Mouse (Mus musculus) CH12.LX (cell line): Measurements from ENCODE around the gene Btbd19. TPM values are rescaled to one million over a fixed set of nuclear protein-coding genes. Genes with fewer than 3 reads are reported as not detected.

Experiments used
- DNase-seq: peaks from one replicate; pipeline ENCODE4 v3.0.0-alpha.2; 2013; ENCODE audit errors: extremely low read depth
- H3K27ac ChIP-seq: 2 replicates; pipeline ENCODE4 v1.5.1; 2012; ENCODE audit warnings: low read depth, mild to moderate bottlenecking, control low read depth, moderate library complexity; ENCODE audit not compliant: insufficient read depth
- H3K27me3 ChIP-seq: replicated peaks from 2 replicates; pipeline ENCODE3; 2012; ENCODE audit warnings: inconsistent platforms
- H3K36me3 ChIP-seq, 2 experiments: replicated peaks in 1 of 2; 2 replicates each; pipeline versions ENCODE3 to v1.6.1; 2012; ENCODE audit warnings: inconsistent platforms in 1 of 2, low read length in 1 of 2, mild to moderate bottlenecking in 1 of 2, mixed read lengths in 1 of 2, moderate library complexity in 1 of 2; ENCODE audit not compliant: control insufficient read depth in 1 of 2, insufficient read depth in 1 of 2
- H3K4me1 ChIP-seq, 2 experiments: 2 replicates each; pipeline ENCODE4 v1.6.1; 2012; ENCODE audit warnings: inconsistent platforms in 1 of 2, moderate library complexity in 1 of 2; ENCODE audit not compliant: insufficient read depth in 2 of 2, control insufficient read depth in 1 of 2
- H3K4me2 ChIP-seq: 2 replicates; pipeline ENCODE4 v1.6.1; 2012; ENCODE audit warnings: low read depth, mild to moderate bottlenecking, control low read depth; ENCODE audit not compliant: poor library complexity, insufficient read depth, severe bottlenecking
- H3K4me3 ChIP-seq, 3 experiments: fragments of 150-350 bp in 1 of 3; sonication (generic) in 1 of 3; replicated peaks in 1 of 3; 2 replicates each; pipeline versions ENCODE3 to v1.5.1; 2011 to 2012; ENCODE audit warnings: low read depth in 2 of 3, low read length in 2 of 3, mild to moderate bottlenecking in 2 of 3, moderate library complexity in 2 of 3, control low read depth in 1 of 3, improper control_type of control experiment in 1 of 3, inconsistent platforms in 1 of 3, mixed read lengths in 1 of 3; ENCODE audit not compliant: poor library complexity in 1 of 3
- H3K79me2 ChIP-seq: replicated peaks from 2 replicates; pipeline ENCODE4 v1.6.1; 2012; ENCODE audit warnings: mild to moderate bottlenecking, moderate library complexity; ENCODE audit not compliant: control insufficient read depth, poor library complexity, insufficient read depth, severe bottlenecking; ENCODE audit errors: extremely low read depth
- H3K9ac ChIP-seq: 2 replicates; pipeline ENCODE4 v1.6.1; 2012; ENCODE audit warnings: low read depth, mild to moderate bottlenecking, control low read depth, moderate library complexity; ENCODE audit not compliant: insufficient read depth
- H3K9me3 ChIP-seq: replicated peaks from 2 replicates; pipeline ENCODE3; 2012; ENCODE audit warnings: low read length, inconsistent platforms, mixed read lengths
- BHLHE40 ChIP-seq: IDR thresholded peaks from 2 replicates; pipeline ENCODE4 v1.6.1; 2011; ENCODE audit warnings: mild to moderate bottlenecking, low read depth, low read length, improper control_type of control experiment
- CHD1 ChIP-seq: IDR thresholded peaks from 2 replicates; pipeline ENCODE4 v1.6.1; 2012; ENCODE audit warnings: low read depth, low read length, improper control_type of control experiment, inconsistent platforms
- CTCF ChIP-seq, 2 experiments: IDR thresholded peaks in 1 of 2; conservative IDR thresholded peaks in 1 of 2; 2 replicates each; pipeline ENCODE4 v1.5.1; 2011 to 2012; ENCODE audit warnings: low read depth in 2 of 2, low read length in 2 of 2, improper control_type of control experiment in 1 of 2, inconsistent platforms in 1 of 2, mild to moderate bottlenecking in 1 of 2, moderate library complexity in 1 of 2
- MAFK ChIP-seq: IDR thresholded peaks from 2 replicates; pipeline ENCODE4 v1.6.1; 2011; ENCODE audit warnings: low read length, improper control_type of control experiment; ENCODE audit not compliant: insufficient replicate concordance
- MXI1 ChIP-seq: IDR thresholded peaks from 2 replicates; pipeline ENCODE4 v1.6.1; 2011; ENCODE audit warnings: mild to moderate bottlenecking, low read depth, low read length, improper control_type of control experiment
- MYC ChIP-seq: IDR thresholded peaks from 2 replicates; pipeline ENCODE4 v1.6.1; 2011; ENCODE audit warnings: low read depth, mild to moderate bottlenecking, improper control_type of control experiment, low read length
- POLR2A ChIP-seq: IDR thresholded peaks from 2 replicates; pipeline ENCODE4 v1.6.1; 2011; ENCODE audit warnings: low read depth, mild to moderate bottlenecking, improper control_type of control experiment, low read length
- RAD21 ChIP-seq: IDR thresholded peaks from 2 replicates; pipeline ENCODE4 v1.6.1; 2011; ENCODE audit warnings: low read depth, mild to moderate bottlenecking, low read length, improper control_type of control experiment, moderate library complexity
- RCOR1 ChIP-seq: conservative IDR thresholded peaks from 2 replicates; pipeline ENCODE4 v1.6.1; 2012; ENCODE audit warnings: low read depth, mild to moderate bottlenecking, inconsistent platforms, low read length, improper control_type of control experiment
- SIN3A ChIP-seq: IDR thresholded peaks from 2 replicates; pipeline ENCODE4 v1.6.1; 2012; ENCODE audit warnings: low read length, improper control_type of control experiment, inconsistent platforms
- TBP ChIP-seq: conservative IDR thresholded peaks from 2 replicates; pipeline ENCODE4 v1.6.1; 2011; ENCODE audit warnings: low read depth, low read length, improper control_type of control experiment
- TCF12 ChIP-seq: IDR thresholded peaks from 2 replicates; pipeline ENCODE4 v1.6.1; 2014; ENCODE audit warnings: low read depth, mild to moderate bottlenecking, inconsistent platforms, low read length, improper control_type of control experiment
- USF1 ChIP-seq: IDR thresholded peaks from 2 replicates; pipeline ENCODE4 v1.6.1; 2014; ENCODE audit warnings: low read depth, mild to moderate bottlenecking, inconsistent platforms, low read length, improper control_type of control experiment
- ZC3H11A ChIP-seq: IDR thresholded peaks from 2 replicates; pipeline ENCODE4 v1.6.1; 2012; ENCODE audit warnings: low read depth, mild to moderate bottlenecking, inconsistent platforms, low read length, improper control_type of control experiment
- dilution Hi-C: fragments of 300-500 bp; cut with MboI; formaldehyde crosslinking; loops from 2 replicates; pipeline ENCODE4 v1.14.3; 2020; ENCODE audit warnings: low sequenced_read_pairs; ENCODE audit not compliant: extremely low pct_unique_long_range_greater_than_20kb, extremely low pct_ligation_motif_present
- in situ Hi-C: fragments of 300-500 bp; cut with MboI; formaldehyde crosslinking; loops from 3 replicates; pipeline ENCODE4 v1.14.3; 2019; ENCODE audit warnings: low sequenced_read_pairs, low pct_ligation_motif_present, low pct_unique_long_range_greater_than_20kb, mixed read lengths
- polyA plus RNA-seq: library from polyadenylated mRNA; unstranded; fragments of >175 nt; gene quantifications from 2 replicates; pipeline ENCODE4 v1.2.1, GENCODE M21; 2012; ENCODE audit warnings: low read depth; ENCODE audit not compliant: insufficient read length
- total RNA-seq, 2 experiments: library from RNA; depleted of rRNA; stranded (reverse); fragments of 300-350 nt in 1 of 2; fragments of >200 nt in 1 of 2; gene quantifications; 2 replicates each; pipeline ENCODE4 v1.2.3; 2012 to 2014

Gene Btbd19
- total and polyA plus RNA-seq, 3 experiments = 31.5 to 51.1 (median 36.3) TPM

- in situ Hi-C loops (no loop called here), dilution Hi-C loops (no loop called here)
- H3K9ac ChIP-seq = no peak overlapping the region
- no peaks in the 10 kb centered on the region for H3K9me3 ChIP-seq
- H3K79me2 ChIP-seq = no peaks in the 10 kb centered on the region
- no peaks in the 10 kb centered on the region for H3K27me3 ChIP-seq
- no peak for TF ChIP-seq USF1
- TF ChIP-seq RAD21 = no peak
- TF ChIP-seq ZC3H11A = no peak
- TF ChIP-seq CTCF (conservative IDR thresholded peaks at IDR 0.05 in 1 of 2, IDR thresholded peaks at IDR 0.05 in 1 of 2; ENCODE audit: low read depth in 2 of 2, low read length in 2 of 2) = no peak
- TF ChIP-seq MYC = no peak
- no peak for TF ChIP-seq MAFK
- TF ChIP-seq RCOR1 = no peak
- TF ChIP-seq TCF12 = no peak
- no peak for TF ChIP-seq TBP
- no peak for TF ChIP-seq POLR2A
- TF ChIP-seq MXI1 = no peak
- TF ChIP-seq SIN3A = no peak
- H3K27ac ChIP-seq = no peak overlapping the region
- no peak overlapping the region for H3K4me2 ChIP-seq
- peaks cover 0 to 5% of the 10 kb centered on the region in 2 experiments; a peak in 1 of 4 replicates for H3K4me1 ChIP-seq
- H3K4me3 ChIP-seq = no peak overlapping the region
- H3K36me3 ChIP-seq = peaks cover 47 to 70% of the 10 kb centered on the region in 2 experiments
- no peak for DNase-seq
Observed at GRCm38 (mm10) chr4:117161183-117161582, 35.7 kb upstream of the Btbd19 start.

- no peak overlapping the region for H3K4me3 ChIP-seq
- H3K27me3 ChIP-seq = no peaks in the 10 kb centered on the region
Observed at GRCm38 (mm10) chr4:117159666-117160065, 34.1 kb upstream of the Btbd19 start.

GRCm38 (mm10) chr4:117156372-117156771, 30.8 kb upstream of the Btbd19 start:
- in situ Hi-C loops = no loop called here
- no peak overlapping the region for H3K27ac ChIP-seq
- H3K79me2 ChIP-seq = peaks cover 37% of the 10 kb centered on the region
- no peaks in the 10 kb centered on the region for H3K27me3 ChIP-seq
- no peaks in the 10 kb centered on the region for H3K9me3 ChIP-seq
- peak overlapping the region; percentile 45 to 100 (median 97) for H3K4me3 ChIP-seq
- H3K9ac ChIP-seq = peak overlapping the region; percentile 34; the same call in 1 of the 2 replicates
- peaks cover 51 to 69% of the 10 kb centered on the region in 2 experiments for H3K36me3 ChIP-seq
- TF ChIP-seq BHLHE40 = no peak
- 0 out of 2 replicates have a peak, but pooled peaks have one; percentile 55 for TF ChIP-seq CHD1
- H3K4me1 ChIP-seq = peaks cover 10 to 24% of the 10 kb centered on the region in 2 experiments
- no peak for DNase-seq
- dilution Hi-C loops = no loop called here
- peak overlapping the region; percentile 24; the same call in 1 of the 2 replicates for H3K4me2 ChIP-seq

More at GRCm38 (mm10) chr4:117159666-117160065, 34.1 kb upstream of the Btbd19 start:
- H3K27ac ChIP-seq = no peak overlapping the region
- TF ChIP-seq MXI1 = no peak
- no peaks in the 10 kb centered on the region for H3K9me3 ChIP-seq
- H3K4me2 ChIP-seq = no peak overlapping the region
- H3K4me1 ChIP-seq = peaks cover 0 to 5% of the 10 kb centered on the region in 2 experiments; a peak in 1 of 4 replicates
- peaks cover 39 to 64% of the 10 kb centered on the region in 2 experiments for H3K36me3 ChIP-seq
- dilution Hi-C loops (no loop called here), in situ Hi-C loops (no loop called here)
- no peak overlapping the region for H3K9ac ChIP-seq
- DNase-seq = no peak
- peaks cover 11% of the 10 kb centered on the region for H3K79me2 ChIP-seq
